Mouse (Mus musculus): ENCODE measurements around the gene Nfyc. TPM values are rescaled to one million over a fixed set of nuclear protein-coding genes. Genes with fewer than 3 reads are reported as not detected.

Gene Nfyc
- total RNA-seq, 1 experiment: 62.0 TPM

- Histone ChIP-seq H3K36me3 (ENCODE audit: control insufficient read depth, insufficient read depth, low read length, poor library complexity, severe bottlenecking) (no peaks in the 10 kb centered on the region), H3K9ac (ENCODE audit: insufficient read depth, low read depth, low read length, poor library complexity, severe bottlenecking) (no peak overlapping the region), H3K4me3 (ENCODE audit: insufficient read depth in 1 of 2, low read depth in 1 of 2, low read length in 2 of 2, poor library complexity in 1 of 2, severe bottlenecking in 1 of 2) (no peak overlapping the region), H3K4me1 (ENCODE audit: control insufficient read depth in 2 of 2, insufficient read depth in 2 of 2, low read length in 2 of 2, poor library complexity in 1 of 2) (peaks cover 3 to 11% of the 10 kb centered on the region in 2 experiments; a peak in 3 of 4 replicates), H3K27ac (ENCODE audit: insufficient read depth, low read depth, low read length, poor library complexity, severe bottlenecking) (no peak overlapping the region), H3K9me3 (ENCODE audit: control insufficient read depth, insufficient read depth, low read depth, low read length) (no peaks in the 10 kb centered on the region)
- in situ Hi-C loops (cut with MboI; ENCODE audit: low sequenced_read_pairs in 2 of 2, unreplicated experiment in 2 of 2): no loop called here
- DNase-seq (ENCODE audit: low read depth, low spot score): no peak
- no peak for TF ChIP-seq MAFK (IDR thresholded peaks at IDR 0.05; ENCODE audit: insufficient read depth, low read depth, low read length)
Measured at GRCm38 (mm10) chr4:120729441-120729840, 101.9 kb downstream of the Nfyc start.

DNA sequence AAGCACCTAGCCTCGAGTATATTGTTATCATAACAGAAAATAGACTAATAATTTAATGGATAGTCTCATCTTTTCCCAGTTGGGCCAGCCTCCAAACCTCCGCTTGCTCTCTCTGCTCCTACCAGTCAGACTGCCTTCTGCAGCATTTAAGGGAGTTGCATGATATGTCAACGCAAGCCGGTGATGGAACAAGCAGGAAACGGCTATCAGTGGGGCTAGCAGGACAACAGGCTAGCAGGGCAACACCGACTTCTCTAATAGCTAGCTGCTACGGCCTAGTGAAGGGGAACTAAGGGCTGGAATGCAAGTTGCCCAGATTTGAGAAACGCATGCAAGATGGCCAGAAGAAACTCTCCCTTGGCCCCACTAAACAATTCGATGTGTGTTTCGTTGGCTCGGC lies 103.5 kb downstream of the Nfyc start:
- Histone ChIP-seq H3K4me3 (ENCODE audit: insufficient read depth in 1 of 2, low read depth in 1 of 2, low read length in 2 of 2, poor library complexity in 1 of 2, severe bottlenecking in 1 of 2) (no peak overlapping the region), H3K4me1 (ENCODE audit: control insufficient read depth in 2 of 2, insufficient read depth in 2 of 2, low read length in 2 of 2, poor library complexity in 1 of 2) (peaks cover 3 to 9% of the 10 kb centered on the region in 2 experiments; a peak in 3 of 4 replicates), H3K36me3 (ENCODE audit: control insufficient read depth, insufficient read depth, low read length, poor library complexity, severe bottlenecking) (no peaks in the 10 kb centered on the region), H3K27ac (ENCODE audit: insufficient read depth, low read depth, low read length, poor library complexity, severe bottlenecking) (no peak overlapping the region), H3K9ac (ENCODE audit: insufficient read depth, low read depth, low read length, poor library complexity, severe bottlenecking) (no peak overlapping the region), H3K9me3 (ENCODE audit: control insufficient read depth, insufficient read depth, low read depth, low read length) (no peaks in the 10 kb centered on the region)
- TF ChIP-seq ZNF384 (IDR thresholded peaks at IDR 0.05; ENCODE audit: low read depth, low read length) (no peak), HCFC1 (IDR thresholded peaks at IDR 0.05; ENCODE audit: borderline replicate concordance, insufficient read depth, low read length) (no peak), MAFK (IDR thresholded peaks at IDR 0.05; ENCODE audit: insufficient read depth, low read depth, low read length) (no peak), CHD2 (IDR thresholded peaks at IDR 0.05; ENCODE audit: low read depth, low read length) (no peak), ZC3H11A (IDR thresholded peaks at IDR 0.05; ENCODE audit: borderline replicate concordance, low read depth, low read length) (no peak)
- in situ Hi-C loops (cut with MboI; ENCODE audit: low sequenced_read_pairs in 2 of 2, unreplicated experiment in 2 of 2): no loop called here
- DNase-seq (ENCODE audit: low read depth, low spot score): no peak

- H3K9me3 ChIP-seq (ENCODE audit: control insufficient read depth, insufficient read depth, low read depth, low read length): no peaks in the 10 kb centered on the region
- H3K36me3 ChIP-seq (ENCODE audit: control insufficient read depth, insufficient read depth, low read length, poor library complexity, severe bottlenecking): no peaks in the 10 kb centered on the region
- DNase-seq (ENCODE audit: low read depth, low spot score): no peak
- H3K4me1 ChIP-seq (ENCODE audit: control insufficient read depth in 2 of 2, insufficient read depth in 2 of 2, low read length in 2 of 2, poor library complexity in 1 of 2): peaks cover 3 to 5% of the 10 kb centered on the region in 2 experiments; a peak in 3 of 4 replicates
- H3K27ac ChIP-seq (ENCODE audit: insufficient read depth, low read depth, low read length, poor library complexity, severe bottlenecking): no peak overlapping the region
- in situ Hi-C loops (cut with MboI; ENCODE audit: low sequenced_read_pairs in 2 of 2, unreplicated experiment in 2 of 2): no loop called here
- H3K9ac ChIP-seq (ENCODE audit: insufficient read depth, low read depth, low read length, poor library complexity, severe bottlenecking): no peak overlapping the region
- TF ChIP-seq ZC3H11A (IDR thresholded peaks at IDR 0.05; ENCODE audit: borderline replicate concordance, low read depth, low read length): no peak
- no peak for TF ChIP-seq MAFK (IDR thresholded peaks at IDR 0.05; ENCODE audit: insufficient read depth, low read depth, low read length)
- TF ChIP-seq CHD2 (IDR thresholded peaks at IDR 0.05; ENCODE audit: low read depth, low read length): no peak
- no peak for TF ChIP-seq ZNF384 (IDR thresholded peaks at IDR 0.05; ENCODE audit: low read depth, low read length)
- no peak for TF ChIP-seq HCFC1 (IDR thresholded peaks at IDR 0.05; ENCODE audit: borderline replicate concordance, insufficient read depth, low read length)
- no peak overlapping the region for H3K4me3 ChIP-seq (ENCODE audit: insufficient read depth in 1 of 2, low read depth in 1 of 2, low read length in 2 of 2, poor library complexity in 1 of 2, severe bottlenecking in 1 of 2)
Measured at GRCm38 (mm10) chr4:120726174-120726573, 105.2 kb downstream of the Nfyc start.

GRCm38 (mm10) chr4:120725516-120726090 lies 105.8 kb downstream of the Nfyc start:
- H3K27ac ChIP-seq (ENCODE audit: insufficient read depth, low read depth, low read length, poor library complexity, severe bottlenecking): no peak overlapping the region
- no peak overlapping the region for H3K4me3 ChIP-seq (ENCODE audit: insufficient read depth in 1 of 2, low read depth in 1 of 2, low read length in 2 of 2, poor library complexity in 1 of 2, severe bottlenecking in 1 of 2)
- DNase-seq (ENCODE audit: low read depth, low spot score): no peak
- no peak overlapping the region for H3K9ac ChIP-seq (ENCODE audit: insufficient read depth, low read depth, low read length, poor library complexity, severe bottlenecking)
- in situ Hi-C loops (cut with MboI; ENCODE audit: low sequenced_read_pairs in 2 of 2, unreplicated experiment in 2 of 2): no loop called here
- TF ChIP-seq ZC3H11A (IDR thresholded peaks at IDR 0.05; ENCODE audit: borderline replicate concordance, low read depth, low read length) (no peak), MAFK (IDR thresholded peaks at IDR 0.05; ENCODE audit: insufficient read depth, low read depth, low read length) (no peak)
- peaks cover 2 to 3% of the 10 kb centered on the region in 2 experiments; a peak in 3 of 4 replicates for H3K4me1 ChIP-seq (ENCODE audit: control insufficient read depth in 2 of 2, insufficient read depth in 2 of 2, low read length in 2 of 2, poor library complexity in 1 of 2)
- no peaks in the 10 kb centered on the region for H3K36me3 ChIP-seq (ENCODE audit: control insufficient read depth, insufficient read depth, low read length, poor library complexity, severe bottlenecking)
- H3K9me3 ChIP-seq (ENCODE audit: control insufficient read depth, insufficient read depth, low read depth, low read length): no peaks in the 10 kb centered on the region

- no peaks in the 10 kb centered on the region for H3K9me3 ChIP-seq (ENCODE audit: control insufficient read depth, insufficient read depth, low read depth, low read length)
- in situ Hi-C loops (cut with MboI; ENCODE audit: low sequenced_read_pairs in 2 of 2, unreplicated experiment in 2 of 2): loop anchor here in 1 of 2 experiments (5.0 kb wide), 1 partner anchor 51 kb away; no protein-coding TSS in a partner anchor
- H3K9ac ChIP-seq (ENCODE audit: insufficient read depth, low read depth, low read length, poor library complexity, severe bottlenecking): no peak overlapping the region
- H3K4me1 ChIP-seq (ENCODE audit: control insufficient read depth in 2 of 2, insufficient read depth in 2 of 2, low read length in 2 of 2, poor library complexity in 1 of 2): peaks cover 0 to 5% of the 10 kb centered on the region in 2 experiments; a peak in 1 of 4 replicates
- no peak overlapping the region for H3K27ac ChIP-seq (ENCODE audit: insufficient read depth, low read depth, low read length, poor library complexity, severe bottlenecking)
- DNase-seq (ENCODE audit: low read depth, low spot score): no peak
- no peak overlapping the region for H3K4me3 ChIP-seq (ENCODE audit: insufficient read depth in 1 of 2, low read depth in 1 of 2, low read length in 2 of 2, poor library complexity in 1 of 2, severe bottlenecking in 1 of 2)
- no peak for TF ChIP-seq HCFC1 (IDR thresholded peaks at IDR 0.05; ENCODE audit: borderline replicate concordance, insufficient read depth, low read length)
- no peak for TF ChIP-seq ZC3H11A (IDR thresholded peaks at IDR 0.05; ENCODE audit: borderline replicate concordance, low read depth, low read length)
- TF ChIP-seq CHD2 (IDR thresholded peaks at IDR 0.05; ENCODE audit: low read depth, low read length): no peak
- TF ChIP-seq ZNF384 (IDR thresholded peaks at IDR 0.05; ENCODE audit: low read depth, low read length): no peak
- TF ChIP-seq MAFK (IDR thresholded peaks at IDR 0.05; ENCODE audit: insufficient read depth, low read depth, low read length): no peak
- H3K36me3 ChIP-seq (ENCODE audit: control insufficient read depth, insufficient read depth, low read length, poor library complexity, severe bottlenecking): no peaks in the 10 kb centered on the region
Measured at GRCm38 (mm10) chr4:120721574-120721973, 109.8 kb downstream of the Nfyc start.

Data from ES-E14 (cell line).